Mouse (Mus musculus): ENCODE measurements at regions not wholly inside any gene's neighbourhood (a gene's known extent, or its start where the extent isn't known, plus 50 kb on each side); places are given as distances from the start of the nearest gene placed in this dataset.

DNA sequence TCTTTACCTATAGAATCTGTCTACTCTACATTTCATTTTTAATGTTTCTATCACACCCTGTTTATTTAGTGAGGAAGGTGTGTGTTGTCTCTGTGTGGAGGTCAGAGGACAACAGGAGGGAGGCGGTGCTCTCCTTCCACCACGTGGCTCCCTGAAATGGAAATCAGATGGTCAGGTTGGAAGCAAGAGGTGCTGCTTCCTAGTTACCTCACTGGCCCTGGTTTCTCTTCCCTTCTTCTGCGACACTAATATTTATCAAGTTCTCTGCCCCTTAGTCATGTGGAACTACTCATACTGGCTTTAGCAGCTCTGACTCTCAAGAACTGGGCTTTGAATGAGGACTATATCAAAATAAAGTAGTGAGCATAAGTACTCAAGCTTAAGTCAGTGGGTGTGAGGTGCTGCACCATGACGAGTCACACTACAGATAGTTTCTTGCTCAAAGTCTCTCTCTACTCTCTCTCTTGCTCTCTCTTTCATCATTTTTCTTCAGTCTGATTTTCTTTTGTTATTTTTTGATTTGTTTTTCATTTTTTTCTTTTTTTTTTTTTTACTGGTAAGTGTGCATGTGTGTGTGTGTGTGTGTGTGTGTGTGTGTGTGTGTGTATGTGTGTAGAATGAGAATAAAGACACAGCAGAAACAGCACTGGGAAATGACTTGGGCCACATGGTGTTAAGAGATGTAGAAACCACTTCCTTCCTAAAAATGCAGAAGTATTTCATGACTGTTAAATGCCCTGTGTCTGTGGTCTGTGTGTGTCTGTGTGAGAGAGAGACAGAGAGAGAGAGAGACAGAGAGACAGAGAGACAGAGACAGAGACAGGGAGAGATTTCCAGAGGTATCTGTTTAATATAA is 403.2 kb upstream of the Adgrl2 start:
- no peak overlapping the region for H3K9ac ChIP-seq (ENCODE audit: low read depth, low read length)
- H3K4me2 ChIP-seq (ENCODE audit: low read length), result no peak overlapping the region
- H3K9me3 ChIP-seq (replicated peaks; ENCODE audit: control insufficient read depth, low read length, poor library complexity, severe bottlenecking), result no peaks in the 10 kb centered on the region
- H3K27ac ChIP-seq (ENCODE audit: low read length), result no peak overlapping the region
- no peak overlapping the region for H3K4me3 ChIP-seq (ENCODE audit: low read depth, low read length)
- H3K27me3 ChIP-seq (ENCODE audit: control insufficient read depth, insufficient read depth, low read depth, low read length), result no peaks in the 10 kb centered on the region
- WGBS, result 78% methylated on average over 4 of the region's 4 CpGs
- no peaks in the 10 kb centered on the region for H3K4me1 ChIP-seq (ENCODE audit: control insufficient read depth, insufficient read depth, low read length)
- ATAC-seq, result no peak
- no peaks in the 10 kb centered on the region for H3K36me3 ChIP-seq (ENCODE audit: control insufficient read depth, insufficient read depth, low read length)

DNA sequence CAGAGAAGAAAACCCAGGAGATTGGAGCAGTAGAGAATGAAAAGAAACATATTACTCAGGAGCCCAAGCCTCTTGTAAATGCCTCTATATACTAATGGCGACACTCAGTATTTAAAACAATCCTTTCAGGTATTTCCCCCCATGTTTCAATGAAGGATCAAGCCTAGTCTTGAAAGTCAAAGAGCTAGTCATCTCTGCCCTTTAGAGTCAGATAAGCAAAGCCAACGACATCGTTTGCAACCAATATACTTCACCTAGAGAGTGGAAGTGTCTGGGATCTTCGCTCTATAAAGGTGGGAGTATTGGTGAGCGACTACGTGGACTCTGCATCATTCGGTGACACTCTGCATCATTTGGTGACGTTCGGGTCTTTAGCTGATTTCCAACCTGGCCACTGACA is 401.8 kb upstream of the Adgrl2 start:
- H3K9ac ChIP-seq (ENCODE audit: low read depth, low read length), result no peak overlapping the region
- 96% methylated on average over 9 of the region's 9 CpGs for WGBS
- ATAC-seq, result no peak

DNA sequence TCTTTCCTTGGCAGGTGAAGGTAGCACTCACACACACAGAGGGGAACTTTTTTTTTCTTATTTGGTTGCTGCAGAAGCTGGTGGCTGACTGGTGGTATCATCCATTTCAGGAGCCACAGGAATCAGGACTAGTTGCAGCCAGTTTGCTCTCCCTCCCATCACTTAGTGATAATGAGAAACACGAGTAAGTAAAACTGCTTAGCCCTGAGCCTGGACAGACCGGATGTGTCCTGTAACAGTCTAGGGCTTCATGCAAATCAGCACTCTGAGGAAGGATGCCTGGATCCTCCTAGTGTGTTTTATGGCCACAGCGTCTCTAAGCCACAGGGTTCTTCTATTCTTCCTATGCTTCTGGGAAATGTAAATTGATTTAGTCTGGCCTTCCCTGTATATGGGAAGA is 397.2 kb upstream of the Adgrl2 start:
- Histone ChIP-seq H3K9me3 (replicated peaks; ENCODE audit: control insufficient read depth, low read length, poor library complexity, severe bottlenecking) (no peaks in the 10 kb centered on the region), H3K27ac (ENCODE audit: low read length) (no peak overlapping the region), H3K4me1 (ENCODE audit: control insufficient read depth, insufficient read depth, low read length) (no peaks in the 10 kb centered on the region), H3K9ac (ENCODE audit: low read depth, low read length) (no peak overlapping the region), H3K36me3 (ENCODE audit: control insufficient read depth, insufficient read depth, low read length) (no peaks in the 10 kb centered on the region), H3K27me3 (ENCODE audit: control insufficient read depth, insufficient read depth, low read depth, low read length) (no peaks in the 10 kb centered on the region), H3K4me2 (ENCODE audit: low read length) (no peak overlapping the region), H3K4me3 (ENCODE audit: low read depth, low read length) (no peak overlapping the region)
- ATAC-seq, result no peak
- WGBS, result 28% methylated on average over 3 of the region's 3 CpGs

More for the DNA sequence above, 401.8 kb upstream of the Adgrl2 start:
- no peaks in the 10 kb centered on the region for H3K4me1 ChIP-seq (ENCODE audit: control insufficient read depth, insufficient read depth, low read length)
- no peak overlapping the region for H3K27ac ChIP-seq (ENCODE audit: low read length)
- H3K4me2 ChIP-seq (ENCODE audit: low read length), result no peak overlapping the region
- no peak overlapping the region for H3K4me3 ChIP-seq (ENCODE audit: low read depth, low read length)
- H3K9me3 ChIP-seq (replicated peaks; ENCODE audit: control insufficient read depth, low read length, poor library complexity, severe bottlenecking), result no peaks in the 10 kb centered on the region
- no peaks in the 10 kb centered on the region for H3K36me3 ChIP-seq (ENCODE audit: control insufficient read depth, insufficient read depth, low read length)
- no peaks in the 10 kb centered on the region for H3K27me3 ChIP-seq (ENCODE audit: control insufficient read depth, insufficient read depth, low read depth, low read length)

DNA sequence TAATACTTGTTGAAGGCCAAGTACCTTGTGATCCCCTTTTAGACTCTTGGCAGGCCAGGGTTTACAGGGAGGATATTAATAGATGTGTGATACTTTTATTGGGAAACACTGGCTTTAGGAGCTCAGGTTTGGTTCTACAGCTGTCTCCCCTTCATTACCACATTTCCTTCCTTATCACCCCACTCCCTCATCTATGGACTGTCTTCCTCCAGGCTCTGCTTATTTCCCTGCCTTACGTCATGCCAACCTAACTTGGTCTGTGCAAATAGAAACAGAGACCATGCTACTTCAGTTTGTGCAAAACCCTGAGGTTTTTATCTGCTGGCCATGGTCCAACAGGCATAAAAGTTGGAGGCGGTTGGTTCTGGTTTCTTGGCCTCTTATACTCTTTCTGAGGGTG is 395.7 kb upstream of the Adgrl2 start:
- Histone ChIP-seq H3K4me1 (ENCODE audit: control insufficient read depth, insufficient read depth, low read length) (no peaks in the 10 kb centered on the region), H3K36me3 (ENCODE audit: control insufficient read depth, insufficient read depth, low read length) (no peaks in the 10 kb centered on the region), H3K27me3 (ENCODE audit: control insufficient read depth, insufficient read depth, low read depth, low read length) (no peaks in the 10 kb centered on the region), H3K9ac (ENCODE audit: low read depth, low read length) (no peak overlapping the region), H3K4me2 (ENCODE audit: low read length) (no peak overlapping the region), H3K4me3 (ENCODE audit: low read depth, low read length) (no peak overlapping the region), H3K27ac (ENCODE audit: low read length) (no peak overlapping the region), H3K9me3 (replicated peaks; ENCODE audit: control insufficient read depth, low read length, poor library complexity, severe bottlenecking) (no peaks in the 10 kb centered on the region)
- WGBS, result 89% methylated on average over 2 of the region's 2 CpGs
- no peak for ATAC-seq

DNA sequence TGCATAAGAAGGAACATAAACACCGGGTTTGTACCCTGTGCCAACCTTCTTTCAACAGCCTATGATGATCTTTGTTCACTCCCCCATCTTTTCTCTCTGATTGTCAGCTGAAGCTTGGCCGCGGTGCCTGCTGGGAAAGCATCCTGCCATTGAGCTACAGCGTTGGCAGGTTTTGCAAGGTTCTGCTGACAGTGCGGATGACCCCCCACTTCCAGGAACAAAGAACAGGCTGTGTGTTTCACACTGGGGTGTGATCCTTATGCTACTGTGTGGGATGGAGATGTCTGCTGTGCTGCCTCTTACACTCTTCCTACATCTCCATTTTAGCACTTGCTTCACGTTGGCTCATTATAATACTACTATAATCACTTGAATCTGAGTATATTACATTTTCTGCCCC is 395.0 kb upstream of the Adgrl2 start:
- no peaks in the 10 kb centered on the region for H3K9me3 ChIP-seq (replicated peaks; ENCODE audit: control insufficient read depth, low read length, poor library complexity, severe bottlenecking)
- no peak overlapping the region for H3K9ac ChIP-seq (ENCODE audit: low read depth, low read length)
- H3K36me3 ChIP-seq (ENCODE audit: control insufficient read depth, insufficient read depth, low read length), result no peaks in the 10 kb centered on the region
- H3K27me3 ChIP-seq (ENCODE audit: control insufficient read depth, insufficient read depth, low read depth, low read length), result no peaks in the 10 kb centered on the region
- no peak for ATAC-seq
- no peak overlapping the region for H3K4me2 ChIP-seq (ENCODE audit: low read length)
- no peak overlapping the region for H3K27ac ChIP-seq (ENCODE audit: low read length)
- H3K4me1 ChIP-seq (ENCODE audit: control insufficient read depth, insufficient read depth, low read length), result no peaks in the 10 kb centered on the region
- H3K4me3 ChIP-seq (ENCODE audit: low read depth, low read length), result no peak overlapping the region
- 32% methylated on average over 6 of the region's 6 CpGs for WGBS

DNA sequence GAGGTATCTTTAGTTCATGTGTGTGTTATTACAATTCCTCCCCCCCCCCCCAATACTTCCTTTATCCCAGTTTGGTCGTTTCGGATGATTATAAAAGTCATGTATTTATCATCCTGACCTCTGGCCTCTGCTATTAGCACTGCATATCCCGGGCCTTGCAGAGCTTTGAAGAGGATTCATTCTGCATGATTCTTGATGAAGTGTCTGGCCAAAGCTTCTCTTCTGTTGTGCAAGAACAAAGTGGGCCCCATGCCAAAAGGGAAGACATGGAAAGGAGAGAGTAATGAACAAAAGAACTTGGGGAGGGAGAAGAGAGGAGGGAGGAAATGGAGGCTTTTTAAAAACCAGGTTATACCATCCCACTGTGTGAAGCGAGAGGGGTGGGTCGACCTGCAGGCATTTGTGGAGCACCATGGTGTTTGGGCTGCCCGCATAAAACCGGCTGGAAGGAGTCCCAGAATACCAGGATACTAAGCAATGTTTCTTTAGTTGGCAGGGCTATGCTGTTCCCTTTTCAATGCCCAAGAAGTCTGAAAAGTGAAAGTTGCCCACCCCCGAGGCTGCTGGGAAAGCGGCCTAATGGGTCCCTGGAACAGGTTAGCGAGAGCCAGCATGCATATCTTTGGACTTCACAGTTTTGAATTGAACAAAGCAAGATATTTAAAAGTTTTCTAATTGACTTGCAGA is 391.3 kb upstream of the Adgrl2 start:
- H3K4me3 ChIP-seq (ENCODE audit: low read depth, low read length), result no peak overlapping the region
- 66% methylated on average over 10 of the region's 10 CpGs for WGBS
- H3K36me3 ChIP-seq (ENCODE audit: control insufficient read depth, insufficient read depth, low read length), result no peaks in the 10 kb centered on the region
- peak; percentile 80 for ATAC-seq
- H3K27me3 ChIP-seq (ENCODE audit: control insufficient read depth, insufficient read depth, low read depth, low read length), result no peaks in the 10 kb centered on the region
- no peak overlapping the region for H3K27ac ChIP-seq (ENCODE audit: low read length)
- H3K4me2 ChIP-seq (ENCODE audit: low read length), result no peak overlapping the region
- no peaks in the 10 kb centered on the region for H3K4me1 ChIP-seq (ENCODE audit: control insufficient read depth, insufficient read depth, low read length)
- H3K9me3 ChIP-seq (replicated peaks; ENCODE audit: control insufficient read depth, low read length, poor library complexity, severe bottlenecking), result no peaks in the 10 kb centered on the region
- H3K9ac ChIP-seq (ENCODE audit: low read depth, low read length), result no peak overlapping the region

DNA sequence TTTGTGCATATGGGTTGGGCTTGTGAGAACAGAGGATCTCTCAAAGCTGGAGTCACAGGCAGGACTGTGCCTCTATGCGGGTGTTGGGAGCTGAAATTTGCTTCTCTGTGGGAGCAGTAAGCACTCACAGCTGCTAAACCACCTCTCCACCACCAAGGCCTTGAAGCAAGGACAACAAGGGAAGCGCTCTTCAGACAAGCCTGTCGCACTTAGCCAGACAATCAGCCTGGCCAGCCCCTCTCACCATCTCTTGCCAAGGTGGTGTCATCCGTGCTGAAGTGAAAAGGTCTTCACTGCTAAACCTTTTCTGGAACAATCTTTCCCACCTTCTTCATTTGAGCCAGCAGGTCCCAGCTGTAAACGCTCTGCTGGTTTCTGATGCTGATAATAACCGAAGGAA is 390.7 kb upstream of the Adgrl2 start:
- H3K9ac ChIP-seq (ENCODE audit: low read depth, low read length), result no peak overlapping the region
- no peaks in the 10 kb centered on the region for H3K36me3 ChIP-seq (ENCODE audit: control insufficient read depth, insufficient read depth, low read length)
- no peak for ATAC-seq
- no peaks in the 10 kb centered on the region for H3K4me1 ChIP-seq (ENCODE audit: control insufficient read depth, insufficient read depth, low read length)
- no peak overlapping the region for H3K4me2 ChIP-seq (ENCODE audit: low read length)
- H3K4me3 ChIP-seq (ENCODE audit: low read depth, low read length), result no peak overlapping the region
- no peaks in the 10 kb centered on the region for H3K9me3 ChIP-seq (replicated peaks; ENCODE audit: control insufficient read depth, low read length, poor library complexity, severe bottlenecking)
- H3K27me3 ChIP-seq (ENCODE audit: control insufficient read depth, insufficient read depth, low read depth, low read length), result no peaks in the 10 kb centered on the region
- H3K27ac ChIP-seq (ENCODE audit: low read length), result no peak overlapping the region
- 74% methylated on average over 6 of the region's 6 CpGs for WGBS

DNA sequence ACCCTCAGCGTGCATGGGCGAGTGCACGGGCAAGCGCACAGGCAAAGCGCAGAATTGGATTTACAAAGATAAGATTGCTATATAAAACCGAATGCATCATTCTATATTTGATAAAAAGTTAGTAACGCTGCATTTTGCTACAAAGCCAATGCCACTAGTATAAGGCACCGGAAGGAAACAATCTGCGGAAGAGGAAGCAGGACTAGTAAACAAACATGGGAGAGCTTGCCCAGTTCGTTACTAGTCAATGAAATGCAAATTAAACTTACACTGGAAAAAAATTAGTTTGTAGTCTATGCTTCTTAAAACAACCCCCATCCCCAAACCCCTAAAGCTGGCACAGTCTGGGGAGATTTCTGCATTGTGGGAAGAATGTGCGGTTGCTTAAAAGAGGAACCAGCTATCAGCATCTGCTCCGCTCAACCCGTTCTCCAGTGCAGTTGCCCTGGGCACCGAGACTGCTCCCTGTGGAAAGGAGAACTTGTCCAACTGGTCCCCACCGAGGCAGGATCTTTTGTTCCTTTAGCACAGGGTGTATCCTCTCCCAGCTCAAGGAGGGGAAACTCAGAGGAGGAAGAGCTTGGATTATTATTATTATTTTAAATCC is 389.6 kb upstream of the Adgrl2 start:
- Histone ChIP-seq H3K27me3 (ENCODE audit: control insufficient read depth, insufficient read depth, low read depth, low read length) (no peaks in the 10 kb centered on the region), H3K4me2 (ENCODE audit: low read length) (no peak overlapping the region), H3K27ac (ENCODE audit: low read length) (no peak overlapping the region), H3K9me3 (replicated peaks; ENCODE audit: control insufficient read depth, low read length, poor library complexity, severe bottlenecking) (no peaks in the 10 kb centered on the region), H3K4me3 (ENCODE audit: low read depth, low read length) (no peak overlapping the region), H3K4me1 (ENCODE audit: control insufficient read depth, insufficient read depth, low read length) (no peaks in the 10 kb centered on the region), H3K36me3 (ENCODE audit: control insufficient read depth, insufficient read depth, low read length) (no peaks in the 10 kb centered on the region), H3K9ac (ENCODE audit: low read depth, low read length) (no peak overlapping the region)
- ATAC-seq, result no peak
- WGBS, result 76% methylated on average over 15 of the region's 15 CpGs

DNA sequence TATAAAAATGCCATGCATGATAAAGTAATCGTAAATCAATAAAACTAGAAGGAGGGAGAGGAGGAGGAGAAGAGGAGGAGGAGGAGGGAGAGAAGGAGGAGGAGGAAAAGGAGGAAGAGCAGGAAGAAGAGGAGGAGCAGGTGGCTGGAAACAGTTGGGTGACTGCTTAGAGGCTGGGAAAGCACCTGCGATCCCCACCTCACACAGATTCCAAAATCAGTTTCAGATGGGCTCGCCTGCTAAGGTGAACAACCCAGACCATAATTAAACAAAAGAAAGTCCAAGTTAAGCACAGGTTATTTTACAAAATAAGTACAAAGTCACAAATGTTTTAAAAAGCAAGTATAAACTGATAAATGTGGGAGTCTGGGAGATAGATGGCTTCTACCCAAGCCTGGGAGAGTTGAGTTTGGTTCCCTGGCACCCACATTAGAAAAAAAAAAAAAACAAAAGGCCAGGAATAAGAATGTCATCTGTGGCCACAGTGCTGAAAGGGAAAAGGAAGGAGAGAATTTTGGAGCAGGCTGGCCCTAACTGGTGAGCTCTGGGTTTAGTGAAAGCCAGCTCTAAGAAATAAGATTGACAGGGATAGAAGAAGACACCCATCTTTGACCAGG is 389.0 kb upstream of the Adgrl2 start:
- Histone ChIP-seq H3K9ac (ENCODE audit: low read depth, low read length) (no peak overlapping the region), H3K9me3 (replicated peaks; ENCODE audit: control insufficient read depth, low read length, poor library complexity, severe bottlenecking) (no peaks in the 10 kb centered on the region), H3K4me2 (ENCODE audit: low read length) (no peak overlapping the region), H3K27me3 (ENCODE audit: control insufficient read depth, insufficient read depth, low read depth, low read length) (no peaks in the 10 kb centered on the region), H3K27ac (ENCODE audit: low read length) (no peak overlapping the region), H3K4me3 (ENCODE audit: low read depth, low read length) (no peak overlapping the region), H3K4me1 (ENCODE audit: control insufficient read depth, insufficient read depth, low read length) (no peaks in the 10 kb centered on the region), H3K36me3 (ENCODE audit: control insufficient read depth, insufficient read depth, low read length) (no peaks in the 10 kb centered on the region)
- 96% methylated on average over 3 of the region's 3 CpGs for WGBS
- no peak for ATAC-seq
